Mouse (Mus musculus) v-Abl transformed pro-B cells (cell line): ENCODE data around the gene Calml4.
"Not testable (repeated sequence)": the region's sequence is repeated elsewhere in the genome, so short reads cannot be mapped to it uniquely, and the experiment has no call there.

Experiments used
- in situ Hi-C, 2 experiments: fragments of 400-800 bp; cut with MboI; formaldehyde crosslinking; loops; one replicate each; pipeline ENCODE4 v1.15.1; 2025; ENCODE audit not compliant: unreplicated experiment in 2 of 2

The Calml4 gene

GRCm38 (mm10) chr9:62828662-62829086 is 29.2 kb upstream of the Calml4 start:
- in situ Hi-C loops: no loop called here

GRCm38 (mm10) chr9:62829877-62830276 is 28.0 kb upstream of the Calml4 start:
- in situ Hi-C loops: no loop called here

GRCm38 (mm10) chr9:62834906-62835305 is 23.0 kb upstream of the Calml4 start:
- in situ Hi-C loops: no loop called here

- in situ Hi-C loops: no loop called here
These were observed 22.0 kb upstream of the Calml4 start for GRCm38 (mm10) chr9:62835705-62836446.

GRCm38 (mm10) chr9:62837611-62838010 is 20.3 kb upstream of the Calml4 start:
- in situ Hi-C loops: no loop called here

GRCm38 (mm10) chr9:62838146-62838505 is 19.8 kb upstream of the Calml4 start:
- in situ Hi-C loops: no loop called here

GRCm38 (mm10) chr9:62838506-62839171 is 19.2 kb upstream of the Calml4 start, which contains the start of gene Cln6:
Gene Cln6 (plus strand): TSS chr9:62838785.
- in situ Hi-C loops: no loop called here

GRCm38 (mm10) chr9:62839172-62839770 is 18.6 kb upstream of the Calml4 start:
- in situ Hi-C loops: no loop called here

- in situ Hi-C loops: loop anchor here in 1 of 2 experiments (10.0 kb wide), 1 partner anchor 1001 kb away; no protein-coding TSS in a partner anchor
These were observed 14.4 kb upstream of the Calml4 start for GRCm38 (mm10) chr9:62843356-62844024.

GRCm38 (mm10) chr9:62844461-62844860 is 13.4 kb upstream of the Calml4 start:
- in situ Hi-C loops: loop anchor here in 1 of 2 experiments (10.0 kb wide), 1 partner anchor 1000 kb away; no protein-coding TSS in a partner anchor

GRCm38 (mm10) chr9:62847694-62848093 is 10.2 kb upstream of the Calml4 start:
- in situ Hi-C loops: loop anchor here (5.0 to 10.0 kb wide), 2 partner anchors 280 to 997 kb away; no protein-coding TSS in a partner anchor

GRCm38 (mm10) chr9:62848641-62849040 is 9.2 kb upstream of the Calml4 start:
- in situ Hi-C loops: loop anchor here (5.0 to 10.0 kb wide), 2 partner anchors 279 to 996 kb away; no protein-coding TSS in a partner anchor

GRCm38 (mm10) chr9:62851571-62851970 is 6.3 kb upstream of the Calml4 start:
- in situ Hi-C loops: loop anchor here (5.0 kb wide), 2 partner anchors 121 to 271 kb away; no protein-coding TSS in a partner anchor

GRCm38 (mm10) chr9:62854483-62854882 is 3.4 kb upstream of the Calml4 start:
- in situ Hi-C loops: loop anchor here (5.0 kb wide), 2 partner anchors 118 to 268 kb away; no protein-coding TSS in a partner anchor

- in situ Hi-C loops: no loop called here
These were observed 664 bp upstream of the Calml4 start for GRCm38 (mm10) chr9:62857216-62857615.

GRCm38 (mm10) chr9:62858266-62859019 is 563 bp downstream of the Calml4 start:
- in situ Hi-C loops: no loop called here

GRCm38 (mm10) chr9:62860102-62860501 is 2.2 kb downstream of the Calml4 start:
- in situ Hi-C loops: not testable (repeated sequence)

GRCm38 (mm10) chr9:62860866-62861265 is 3.0 kb downstream of the Calml4 start:
- in situ Hi-C loops: no loop called here

GRCm38 (mm10) chr9:62869236-62869635 is 11.4 kb downstream of the Calml4 start:
- in situ Hi-C loops: not testable (repeated sequence)

GRCm38 (mm10) chr9:62870728-62871127 is 12.8 kb downstream of the Calml4 start:
- in situ Hi-C loops: no loop called here
